Mouse (Mus musculus) CH12F3 (cell line): ENCODE measurements at regions not wholly inside any gene's neighbourhood (a gene's known extent, or its start where the extent isn't known, plus 50 kb on each side); places are given as distances from the start of the nearest gene placed in this dataset.

Experiments used
- in situ Hi-C: fragments of 300-500 bp; cut with MboI; formaldehyde crosslinking; loops from 2 replicates; pipeline ENCODE4 v1.14.3; 2020; ENCODE audit warnings: low sequenced_read_pairs

GRCm38 (mm10) chr5:18425098-18425497 is 64.9 kb upstream of the Gnai1 start:
- in situ Hi-C loops, result loop anchor here (25.0 kb wide), 1 partner anchor 338 kb away; no protein-coding TSS in a partner anchor

GRCm38 (mm10) chr5:18414892-18415291 is 54.7 kb upstream of the Gnai1 start:
- in situ Hi-C loops, result no loop called here
